In genomic region chr14:47165117-47165516, GRCm38 (mm10) we compare ENCODE assay signal across 12 mouse cellular contexts.
"Had no signal": no experiment of that assay in that cellular context is flagged by ENCODE, and none has a peak within 500 bp of the region (broad histone marks: within the 10 kb centered on the region; RNA-seq: fewer than 3 reads in every experiment).

No protein-coding gene starts in this region.

- H3K27ac ChIP-seq: left cerebral cortex, adult 2 months; limb, embryonic 15.5 days; liver, embryonic 13.5 days; midbrain, embryonic 15.5 days; neural tube, embryonic 12.5 days had no signal

- H3K36me3 ChIP-seq: limb, embryonic 15.5 days; liver, embryonic 13.5 days; midbrain, embryonic 15.5 days; neural tube, embryonic 12.5 days had no signal

- H3K4me1 ChIP-seq: limb, embryonic 15.5 days; midbrain, embryonic 15.5 days; neural tube, embryonic 12.5 days had no signal

- DNase-seq: kidney, adult 9 months; kidney, postnatal 10 days; liver, embryonic 13.5 days; lung, adult 18-20 months; retina, postnatal 1 day; spleen, adult 18-20 months; thymus, adult 18-20 months; thymus, postnatal 14 days had no signal

- H3K27me3 ChIP-seq: limb, embryonic 15.5 days; liver, embryonic 13.5 days; midbrain, embryonic 15.5 days; neural tube, embryonic 12.5 days had no signal

- H3K4me3 ChIP-seq: left cerebral cortex, adult 2 months; limb, embryonic 15.5 days; liver, embryonic 13.5 days; midbrain, embryonic 15.5 days; neural tube, embryonic 12.5 days had no signal

- H3K9me3 ChIP-seq: limb, embryonic 15.5 days; liver, embryonic 13.5 days; midbrain, embryonic 15.5 days; neural tube, embryonic 12.5 days had no signal
